Mouse (Mus musculus): ENCODE results near the gene Slc16a1.
"Not testable (repeated sequence)": the region's sequence is repeated elsewhere in the genome, so short reads cannot be mapped to it uniquely, and the experiment has no call there.

Gene Slc16a1

GRCm38 (mm10) chr3:104638932-104639748 is 672 bp downstream of the Slc16a1 start:
- DNase-seq (ENCODE audit: low spot score), result peak; percentile 66

- no peak for DNase-seq (ENCODE audit: low spot score)
Observed at GRCm38 (mm10) chr3:104639749-104640368, 1.4 kb downstream of the Slc16a1 start.

GRCm38 (mm10) chr3:104640855-104641254 is 2.4 kb downstream of the Slc16a1 start:
- DNase-seq (ENCODE audit: low spot score), result no peak

- no peak for DNase-seq (ENCODE audit: low spot score)
Observed at GRCm38 (mm10) chr3:104641313-104641712, 2.8 kb downstream of the Slc16a1 start.

GRCm38 (mm10) chr3:104643113-104643512 is 4.6 kb downstream of the Slc16a1 start:
- DNase-seq (ENCODE audit: low spot score), result no peak

GRCm38 (mm10) chr3:104643810-104644270 is 5.4 kb downstream of the Slc16a1 start:
- peak; percentile 45 for DNase-seq (ENCODE audit: low spot score)

DNA sequence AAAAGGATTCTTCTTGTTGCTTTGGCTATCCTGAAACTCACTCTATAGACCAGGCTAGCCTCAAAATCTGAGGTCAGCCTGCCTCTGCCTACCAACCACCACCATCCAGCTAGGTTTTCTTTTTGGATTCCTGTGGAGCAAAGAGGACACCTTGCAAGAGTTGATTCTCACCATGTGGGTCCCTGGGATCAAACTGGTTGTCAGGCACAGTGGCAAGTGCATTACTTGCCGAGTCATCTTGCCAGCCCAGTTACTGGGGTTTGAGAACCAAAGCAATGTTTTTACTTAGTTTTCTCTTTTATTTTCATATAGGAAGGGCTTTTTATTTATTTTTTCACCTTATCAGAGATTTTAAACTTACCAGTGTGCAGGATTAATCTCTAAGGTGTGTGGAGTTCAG is 5.9 kb downstream of the Slc16a1 start:
- DNase-seq (ENCODE audit: low spot score), result no peak

DNA sequence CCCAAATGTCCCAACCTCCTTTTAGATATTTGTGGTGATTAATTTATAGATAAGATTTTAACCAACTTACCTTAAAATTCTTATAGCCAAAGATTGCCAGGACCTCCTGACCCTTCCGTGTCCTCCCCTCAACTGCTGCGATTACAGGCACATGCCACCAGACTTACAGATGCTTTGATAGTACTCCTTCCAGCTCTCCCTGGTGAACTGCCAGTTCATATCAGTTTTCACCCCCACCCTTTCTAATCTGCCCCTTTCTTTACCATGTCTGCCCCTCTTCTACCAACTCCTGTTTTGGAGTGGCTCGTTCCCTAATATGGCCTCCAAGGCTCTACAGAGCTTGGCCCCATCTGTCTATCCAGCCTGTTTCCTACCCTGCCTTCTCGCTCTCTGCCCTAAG is 15.8 kb downstream of the Slc16a1 start:
- no peak for DNase-seq (ENCODE audit: low spot score)

DNA sequence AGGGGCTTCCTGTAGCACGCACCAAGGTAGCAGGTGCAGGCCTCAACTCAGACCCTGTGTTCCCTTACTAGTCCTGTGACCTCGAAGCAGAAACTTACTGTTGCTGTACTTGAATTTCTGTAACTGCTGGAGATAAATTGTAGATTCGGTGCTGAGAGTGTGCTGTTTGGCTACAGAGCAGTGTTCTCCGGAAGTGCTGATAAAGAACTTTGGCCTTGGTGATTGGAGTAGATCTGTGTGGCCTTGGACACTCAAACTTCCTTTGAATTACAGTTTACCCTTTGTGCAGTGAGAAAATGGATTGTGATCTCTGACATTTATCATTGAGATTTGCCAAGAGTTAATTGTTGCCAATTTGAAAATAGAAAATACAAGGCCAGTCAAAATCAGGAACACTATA is 16.5 kb downstream of the Slc16a1 start:
- DNase-seq (ENCODE audit: low spot score), result no peak

- no peak for DNase-seq (ENCODE audit: low spot score)
Observed at GRCm38 (mm10) chr3:104658706-104659105, 20.2 kb downstream of the Slc16a1 start.

GRCm38 (mm10) chr3:104659758-104660157 is 21.3 kb downstream of the Slc16a1 start:
- DNase-seq (ENCODE audit: low spot score), result no peak

GRCm38 (mm10) chr3:104660522-104660921 is 22.1 kb downstream of the Slc16a1 start:
- DNase-seq (ENCODE audit: low spot score), result no peak

DNA sequence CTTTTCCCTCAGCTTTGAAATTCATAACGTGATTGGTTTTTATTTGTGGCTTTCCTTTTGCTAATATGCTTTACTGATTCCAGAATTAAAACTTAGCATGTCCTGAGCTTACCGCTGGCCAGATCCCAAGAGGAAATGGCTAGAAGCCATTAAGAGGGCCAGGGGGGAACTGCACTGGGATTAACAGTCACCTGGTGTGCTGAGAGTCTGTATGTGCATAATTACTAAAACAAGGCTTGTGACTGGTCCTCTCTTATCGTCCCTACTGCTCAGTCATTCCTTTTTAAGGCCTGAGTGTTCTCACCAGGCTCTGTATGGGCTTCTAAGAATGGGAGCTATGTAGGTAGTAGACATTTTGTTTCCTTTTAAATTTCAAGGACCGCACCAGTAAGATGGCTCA is 23.5 kb downstream of the Slc16a1 start:
- DNase-seq (ENCODE audit: low spot score), result no peak

GRCm38 (mm10) chr3:104662926-104663325 is 24.5 kb downstream of the Slc16a1 start:
- DNase-seq (ENCODE audit: low spot score), result no peak

DNA sequence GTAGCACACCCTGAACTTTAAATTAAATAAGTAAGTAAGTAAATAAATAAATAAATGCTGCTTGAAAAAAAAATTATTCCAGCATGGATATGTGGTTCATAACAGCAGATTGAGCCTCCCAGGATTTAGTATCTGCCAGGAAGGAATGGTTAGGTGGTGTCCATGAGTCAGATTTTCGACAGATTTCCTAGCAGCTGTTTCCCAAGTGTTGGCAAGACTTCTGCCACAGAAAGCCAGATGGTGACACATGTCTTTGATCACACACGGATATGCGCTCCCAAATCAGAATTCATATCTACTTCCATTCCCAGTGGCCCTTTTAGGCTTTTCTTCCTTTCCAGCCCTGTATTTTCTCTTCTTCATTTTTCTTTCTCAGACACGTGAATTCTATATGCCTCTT is 28.5 kb downstream of the Slc16a1 start:
- DNase-seq (ENCODE audit: low spot score), result no peak

DNA sequence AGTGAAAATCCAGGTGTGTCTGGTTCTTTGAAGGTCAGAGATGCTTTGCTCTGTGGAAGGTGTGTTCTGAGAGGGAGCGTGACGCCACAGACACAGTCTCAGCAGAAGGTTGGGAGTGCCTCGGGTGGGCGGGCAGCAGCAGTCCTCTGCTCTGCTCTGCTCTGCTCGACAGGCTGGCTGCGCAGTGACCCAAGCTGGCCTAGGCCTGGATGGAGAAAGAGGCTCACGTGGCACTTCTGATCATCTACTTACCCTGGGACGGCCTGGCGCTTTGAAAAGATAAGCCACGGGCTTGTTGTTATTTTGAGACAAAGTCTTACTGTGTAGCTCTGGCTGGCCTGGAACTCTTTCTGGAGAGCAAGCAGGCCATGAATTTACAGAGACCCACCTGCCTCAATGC is 29.0 kb downstream of the Slc16a1 start:
- DNase-seq (ENCODE audit: low spot score), result no peak

DNA sequence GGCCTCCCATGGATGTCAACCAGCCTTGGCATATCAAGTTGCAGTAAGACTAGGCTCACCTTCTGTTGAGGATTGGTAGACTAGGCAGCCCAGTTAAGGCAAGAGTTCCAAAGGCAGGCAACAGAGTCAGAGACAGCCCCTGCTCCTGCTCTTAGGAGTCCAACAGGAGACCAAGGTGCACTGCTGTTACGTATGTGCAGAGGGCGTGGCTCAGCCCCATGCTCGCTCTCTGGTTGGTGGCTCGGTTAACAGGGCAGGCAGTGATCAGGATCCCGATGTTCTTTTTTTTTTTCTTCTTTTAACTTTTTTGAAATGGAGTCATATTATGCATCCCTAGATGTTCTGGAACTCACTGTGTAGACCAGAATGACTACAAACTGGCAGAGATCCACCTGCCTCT is 30.5 kb downstream of the Slc16a1 start:
- DNase-seq (ENCODE audit: low spot score), result no peak

GRCm38 (mm10) chr3:104669856-104670182 is 31.4 kb downstream of the Slc16a1 start:
- no peak for DNase-seq (ENCODE audit: low spot score)

DNA sequence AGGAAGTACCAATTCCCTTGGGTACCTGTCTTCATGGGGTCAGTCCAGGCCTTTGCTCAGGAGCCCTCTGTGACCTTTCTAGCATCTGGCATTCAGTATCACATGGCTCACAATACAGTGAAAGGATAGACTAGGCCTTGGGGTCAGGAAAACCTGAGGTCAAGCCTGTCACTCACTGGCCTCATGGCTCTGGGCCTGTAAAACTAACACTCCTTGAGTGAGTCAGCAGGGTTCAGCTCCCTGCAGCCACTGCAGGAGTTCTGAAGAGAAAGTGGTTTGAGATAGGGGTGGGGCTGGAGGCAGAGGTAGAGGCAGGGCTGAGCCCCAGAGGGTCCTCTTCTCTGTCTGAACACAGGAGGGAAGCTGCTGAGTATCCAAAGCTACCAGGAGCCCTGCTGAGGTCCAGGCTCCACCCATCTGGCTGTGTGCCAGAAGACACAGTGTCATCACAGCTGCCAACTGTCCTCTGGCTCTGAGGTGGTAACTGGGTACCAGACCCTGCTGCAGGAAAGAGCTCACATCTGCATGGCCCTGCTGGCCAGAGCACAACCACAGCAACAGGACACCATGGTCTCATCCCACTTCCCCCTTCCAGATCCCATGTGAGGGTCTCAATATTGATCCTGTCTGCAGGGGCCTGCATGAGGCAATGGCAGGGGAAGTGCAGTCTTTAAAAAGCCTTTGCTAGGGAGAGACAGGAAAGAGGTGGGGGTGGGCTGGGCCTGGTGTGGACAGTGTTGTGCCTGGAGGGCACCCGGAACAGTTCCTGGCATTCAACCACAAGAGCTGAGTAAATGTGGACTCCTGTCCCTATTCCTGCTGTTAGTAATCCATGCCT is 31.9 kb downstream of the Slc16a1 start:
- not testable (repeated sequence) for DNase-seq (ENCODE audit: low spot score)

- DNase-seq (ENCODE audit: low spot score), result no peak
Observed at GRCm38 (mm10) chr3:104671543-104671942, 33.1 kb downstream of the Slc16a1 start.

- no peak for DNase-seq (ENCODE audit: low spot score)
Observed at GRCm38 (mm10) chr3:104672041-104672440, 33.6 kb downstream of the Slc16a1 start.

GRCm38 (mm10) chr3:104673642-104674328 is 35.3 kb downstream of the Slc16a1 start:
- no peak for DNase-seq (ENCODE audit: low spot score)

All from ovary, postnatal 36 days (tissue).